Mouse (Mus musculus): ENCODE results near the gene Zfp326.

Zfp326 gene

GRCm38 (mm10) chr5:105867427-105867826 lies 8.9 kb upstream of the Zfp326 start:
- DNase-seq (ENCODE audit: low read depth) = no peak

- no peak for DNase-seq (ENCODE audit: low read depth)
These were observed 8.4 kb upstream of the Zfp326 start for GRCm38 (mm10) chr5:105867841-105868447.

DNA sequence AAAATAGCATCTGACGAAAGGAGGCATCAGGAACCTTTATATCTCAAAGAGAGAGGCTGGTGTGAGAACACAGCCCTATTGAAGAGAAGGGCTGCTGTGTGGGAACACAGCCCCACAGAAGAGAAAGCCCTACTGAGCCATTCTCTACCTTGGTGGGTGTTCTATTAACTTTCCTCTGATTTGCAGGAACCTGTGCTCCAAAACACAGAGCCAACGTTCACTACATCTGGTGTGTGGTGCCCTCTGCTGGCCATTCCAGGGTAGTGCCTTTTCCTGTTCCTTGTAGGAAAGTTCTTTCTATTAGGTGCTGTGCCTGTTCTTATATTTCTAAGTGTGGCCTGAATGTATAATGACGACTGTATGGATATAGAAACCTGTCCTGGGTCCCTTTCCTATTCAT lies 7.8 kb upstream of the Zfp326 start:
- peak; percentile 90 for DNase-seq (ENCODE audit: low read depth)

GRCm38 (mm10) chr5:105869739-105870138 lies 6.6 kb upstream of the Zfp326 start:
- no peak for DNase-seq (ENCODE audit: low read depth)

- no peak for DNase-seq (ENCODE audit: low read depth)
These were observed 5.2 kb upstream of the Zfp326 start for GRCm38 (mm10) chr5:105871140-105871539.

DNA sequence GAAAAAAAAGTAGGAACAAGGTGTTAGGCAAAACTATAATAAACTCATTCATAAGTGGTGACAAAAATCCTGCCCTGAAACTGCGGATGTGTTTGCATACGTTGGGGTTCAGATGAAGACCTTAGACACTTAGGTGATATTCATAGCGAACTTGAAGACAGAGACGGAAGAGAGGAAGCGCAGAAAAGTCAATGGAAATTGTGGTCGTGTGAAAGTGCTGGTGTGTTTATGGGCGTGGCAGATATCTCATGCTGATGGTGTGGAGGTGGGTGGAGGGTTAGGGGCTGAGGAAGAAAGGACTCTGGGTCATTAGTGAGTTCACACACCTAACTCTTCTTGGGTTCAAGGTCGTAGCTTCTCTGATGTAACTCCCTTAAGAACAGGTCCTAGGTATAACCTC lies 4.2 kb upstream of the Zfp326 start:
- DNase-seq (ENCODE audit: low read depth) = peak; percentile 65

- no peak for DNase-seq (ENCODE audit: low read depth)
These were observed 3.4 kb upstream of the Zfp326 start for GRCm38 (mm10) chr5:105872916-105873315.

DNA sequence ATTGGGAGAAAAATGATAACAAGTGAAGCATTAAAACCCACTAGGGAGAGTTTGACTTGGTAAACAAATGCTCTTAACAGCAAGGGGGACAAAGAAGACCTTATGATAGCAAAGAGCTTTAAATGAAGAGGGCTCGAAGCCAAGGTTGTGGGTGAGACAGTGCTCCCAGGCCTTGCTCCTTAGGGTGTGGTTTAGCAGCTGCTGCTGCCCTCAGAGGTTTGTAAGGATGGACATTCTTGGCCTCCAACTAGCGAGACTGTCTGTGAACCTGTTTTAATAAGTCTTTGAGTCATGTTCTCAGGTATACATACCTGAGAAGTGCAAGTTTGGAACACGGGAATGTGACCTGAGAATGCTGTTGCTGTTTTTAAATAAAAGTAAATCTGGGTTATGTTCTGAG lies 2.6 kb upstream of the Zfp326 start:
- no peak for DNase-seq (ENCODE audit: low read depth)

GRCm38 (mm10) chr5:105874476-105874875 lies 1.9 kb upstream of the Zfp326 start:
- no peak for DNase-seq (ENCODE audit: low read depth)

- DNase-seq (ENCODE audit: low read depth) = peak; percentile 63
These were observed 785 bp downstream of the Zfp326 start for GRCm38 (mm10) chr5:105876925-105877774.

GRCm38 (mm10) chr5:105887317-105887716 lies 11.0 kb downstream of the Zfp326 start:
- DNase-seq (ENCODE audit: low read depth) = no peak

GRCm38 (mm10) chr5:105898161-105898560 lies 21.8 kb downstream of the Zfp326 start:
- no peak for DNase-seq (ENCODE audit: low read depth)

- DNase-seq (ENCODE audit: low read depth) = no peak
These were observed 32.8 kb downstream of the Zfp326 start for GRCm38 (mm10) chr5:105909209-105909608.

DNA sequence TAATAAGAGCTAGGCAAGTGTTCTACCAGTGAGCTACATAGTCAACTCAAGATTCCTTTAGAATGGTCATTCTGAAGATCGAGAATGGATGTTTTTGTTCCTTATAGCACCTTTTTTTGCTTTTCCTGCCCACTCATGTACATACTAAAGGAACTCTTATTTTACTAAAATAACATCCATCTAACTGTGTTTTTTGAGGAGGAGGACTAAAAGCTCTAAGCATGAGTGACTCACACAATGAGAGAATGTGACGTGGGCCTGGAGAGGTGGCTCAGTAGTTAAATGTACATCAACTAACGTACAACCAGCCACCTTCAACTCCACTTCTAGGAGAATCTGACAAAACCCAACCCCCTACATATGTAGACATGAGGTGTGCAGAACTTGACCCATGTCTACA lies 33.3 kb downstream of the Zfp326 start:
- no peak for DNase-seq (ENCODE audit: low read depth)

- no peak for DNase-seq (ENCODE audit: low read depth)
These were observed 35.1 kb downstream of the Zfp326 start for GRCm38 (mm10) chr5:105911498-105911897.

DNA sequence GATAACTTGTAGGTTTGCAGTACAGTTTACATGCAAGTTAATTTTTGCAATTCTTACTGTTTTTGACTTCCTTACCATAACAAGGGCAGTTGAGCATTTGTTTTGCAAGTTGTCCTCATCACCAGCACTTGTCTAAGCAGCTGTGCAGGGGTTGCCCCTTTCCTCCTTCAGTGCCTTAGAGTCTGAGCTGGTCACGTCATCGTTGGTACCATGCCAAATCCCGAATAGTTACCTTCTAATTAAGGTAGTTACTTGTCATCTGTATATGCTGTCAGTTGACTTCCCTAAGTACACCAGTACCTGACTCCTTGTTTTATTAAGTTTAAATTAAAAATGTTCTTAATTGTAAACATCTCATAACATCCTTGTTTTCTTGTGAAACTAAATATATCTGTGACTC lies 41.0 kb downstream of the Zfp326 start:
- no peak for DNase-seq (ENCODE audit: low read depth)

DNA sequence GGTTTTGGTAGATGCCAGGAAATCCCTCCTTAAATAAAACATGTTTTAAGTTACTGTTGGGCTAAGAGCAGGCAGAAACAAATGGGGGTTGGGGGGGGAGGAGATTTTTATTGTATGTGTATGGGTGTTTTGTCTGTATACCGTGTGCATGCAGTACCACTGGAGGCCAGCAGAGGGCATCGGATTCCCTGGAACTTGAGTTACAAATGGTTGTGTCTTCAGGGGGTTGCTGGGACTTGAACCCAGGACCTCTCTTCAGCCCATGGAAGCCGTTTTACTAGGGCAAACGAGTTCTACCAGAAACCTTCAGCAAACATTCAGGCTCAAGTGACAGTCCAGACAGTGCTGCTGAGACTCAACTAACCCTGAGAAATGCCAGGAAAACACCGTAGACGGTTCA lies 41.9 kb downstream of the Zfp326 start:
- peak; percentile 64 for DNase-seq (ENCODE audit: low read depth)

GRCm38 (mm10) chr5:105922818-105923487 lies 46.6 kb downstream of the Zfp326 start:
- no peak for DNase-seq (ENCODE audit: low read depth)

- no peak for DNase-seq (ENCODE audit: low read depth)
These were observed 48.0 kb downstream of the Zfp326 start for GRCm38 (mm10) chr5:105924347-105924746.

- peak; percentile 24 for DNase-seq (ENCODE audit: low read depth)
These were observed 49.3 kb downstream of the Zfp326 start for GRCm38 (mm10) chr5:105925568-105926255.

- peak; percentile 54 for DNase-seq (ENCODE audit: low read depth)
These were observed 53.9 kb downstream of the Zfp326 start for GRCm38 (mm10) chr5:105930282-105930681.

GRCm38 (mm10) chr5:105932392-105932791 lies 56.0 kb downstream of the Zfp326 start:
- DNase-seq (ENCODE audit: low read depth) = no peak

Data from induced T-regulatory cell, adult 2 months (primary cell).